Mouse (Mus musculus): ENCODE measurements around the gene Slc22a4. TPM values are rescaled to one million over a fixed set of nuclear protein-coding genes. Genes with fewer than 3 reads are reported as not detected.
"Not testable (repeated sequence)": the region's sequence is repeated elsewhere in the genome, so short reads cannot be mapped to it uniquely, and the experiment has no call there.

Gene Slc22a4
- polyA plus RNA-seq, 1 experiment from 2014 or later, result 1.6 TPM

DNA sequence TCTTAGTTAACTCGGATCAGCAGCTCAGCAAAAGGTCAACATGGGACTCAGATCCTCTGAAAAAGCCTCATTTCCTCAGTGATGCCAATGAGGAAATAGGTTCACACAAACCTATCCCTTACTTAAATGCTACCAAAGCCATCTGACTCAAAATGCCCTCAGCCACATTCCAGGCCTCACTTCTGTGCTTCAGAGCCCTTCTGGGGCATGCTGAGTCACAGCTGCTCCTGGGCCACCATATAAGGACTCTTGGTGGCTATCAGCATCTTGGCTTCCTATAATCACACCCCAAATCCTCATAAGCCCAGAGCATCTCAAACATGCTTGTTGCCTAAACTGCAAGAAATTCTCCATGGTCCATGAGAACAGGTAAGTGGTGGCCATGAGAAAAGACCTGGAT lies 71.3 kb downstream of the Slc22a4 start:
- no peaks in the 10 kb centered on the region for H3K4me1 ChIP-seq
- H3K27ac ChIP-seq, result no peak overlapping the region
- no peaks in the 10 kb centered on the region for H3K36me3 ChIP-seq (replicated peaks)
- H3K4me3 ChIP-seq (replicated peaks), result no peak overlapping the region
- ATAC-seq (ENCODE audit: low FRiP score), result no peak
- no peak overlapping the region for H3K4me2 ChIP-seq
- WGBS, result 78% methylated on average over 1 of the region's 1 CpGs
- H3K9me3 ChIP-seq, result no peaks in the 10 kb centered on the region
- H3K9ac ChIP-seq, result no peak overlapping the region
- no peaks in the 10 kb centered on the region for H3K27me3 ChIP-seq

DNA sequence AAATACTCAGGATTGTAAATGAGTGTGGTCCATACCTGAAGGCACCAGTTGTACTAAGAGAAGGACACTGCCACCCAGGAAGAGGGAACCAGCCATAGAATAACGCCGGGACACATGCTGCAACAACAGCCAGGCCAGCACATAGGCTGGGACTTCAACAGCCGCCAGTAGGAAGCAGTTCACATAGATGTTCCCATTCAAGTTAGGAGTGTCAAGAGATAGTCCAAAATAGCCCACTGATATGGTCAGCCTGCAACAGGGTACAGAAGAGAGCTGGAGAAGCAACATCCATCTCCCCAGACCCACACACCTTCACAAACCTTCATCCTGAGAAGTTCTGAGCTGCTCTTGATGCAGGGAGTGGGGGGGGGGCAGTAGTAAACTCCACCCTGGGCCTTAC lies 73.2 kb downstream of the Slc22a4 start:
- Histone ChIP-seq H3K4me3 (replicated peaks) (no peak overlapping the region), H3K4me2 (no peak overlapping the region), H3K27ac (no peak overlapping the region), H3K9me3 (no peaks in the 10 kb centered on the region), H3K27me3 (no peaks in the 10 kb centered on the region), H3K4me1 (no peaks in the 10 kb centered on the region), H3K9ac (no peak overlapping the region), H3K36me3 (replicated peaks) (no peaks in the 10 kb centered on the region)
- WGBS, result 91% methylated on average over 3 of the region's 3 CpGs
- ATAC-seq (ENCODE audit: low FRiP score), result no peak

DNA sequence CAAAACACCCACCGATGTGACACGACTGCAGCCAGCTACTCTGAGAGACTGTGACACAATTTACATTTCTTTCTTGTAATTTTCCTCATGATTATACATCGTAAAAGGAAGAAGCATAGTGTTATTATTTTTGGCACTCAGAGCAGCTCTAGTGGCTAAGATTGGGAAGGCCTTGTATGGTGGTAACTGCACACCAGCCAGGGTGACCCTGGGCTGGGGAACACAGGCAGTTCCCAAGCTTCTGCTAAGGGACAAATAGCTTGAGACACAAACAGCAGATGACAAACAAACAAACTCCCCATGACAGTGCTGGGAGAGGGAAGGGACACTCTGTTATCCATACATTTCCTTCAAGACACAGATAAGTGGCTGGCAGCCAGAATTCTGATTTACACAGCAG lies 77.8 kb downstream of the Slc22a4 start:
- not testable (repeated sequence) for ATAC-seq (ENCODE audit: low FRiP score)
- WGBS, result 71% methylated on average over 2 of the region's 3 CpGs

More for the DNA sequence above, 77.8 kb downstream of the Slc22a4 start:
- not testable (repeated sequence) for H3K4me3 ChIP-seq (replicated peaks); H3K27ac ChIP-seq; H3K9ac ChIP-seq; H3K27me3 ChIP-seq; H3K4me2 ChIP-seq; H3K9me3 ChIP-seq; H3K4me1 ChIP-seq; H3K36me3 ChIP-seq (replicated peaks)

Other genes with a start within 250 kb of the Slc22a4 start
- gene Gm12216, start 168.8 kb downstream of the Slc22a4 start, polyA plus RNA-seq (2016; fragmentation: Nextera tagmentation; extraction: Ambion mirVana), result 0.36 TPM in 1 of 2 replicates, not detected in the other
- gene Slc22a5, start 136.4 kb downstream of the Slc22a4 start, polyA plus RNA-seq (2016; fragmentation: Nextera tagmentation; extraction: Ambion mirVana), result 7.8 and 7.9 TPM in 2 replicates
- gene Slc22a21, start 47.8 kb downstream of the Slc22a4 start, polyA plus RNA-seq (2016; fragmentation: Nextera tagmentation; extraction: Ambion mirVana), result 1.4 and 2.7 TPM in 2 replicates
- 38.2 and 43.8 TPM in 2 replicates for gene Pdlim4, start 40.9 kb upstream of the Slc22a4 start, polyA plus RNA-seq (2016; fragmentation: Nextera tagmentation; extraction: Ambion mirVana)
- 10.5 and 12.7 TPM in 2 replicates for gene P4ha2, start 72.0 kb upstream of the Slc22a4 start, polyA plus RNA-seq (2016; fragmentation: Nextera tagmentation; extraction: Ambion mirVana)
- not detected in 2 replicates for gene Csf2, start 221.6 kb upstream of the Slc22a4 start, polyA plus RNA-seq (2016; fragmentation: Nextera tagmentation; extraction: Ambion mirVana)
- not detected in 2 replicates for gene Il3, start 239.2 kb upstream of the Slc22a4 start, polyA plus RNA-seq (2016; fragmentation: Nextera tagmentation; extraction: Ambion mirVana)

Data from forebrain, embryonic 12.5 days (tissue).